Mouse (Mus musculus) heart, embryonic 16.5 days (tissue): ENCODE data around the gene Rnf130. TPM values are rescaled to one million over a fixed set of nuclear protein-coding genes. Genes with fewer than 3 reads are reported as not detected.

Source experiments
- ATAC-seq: fragments of 200-750 bp; cut with Nextera tagmentation; replicated peaks from 2 replicates; pipeline ENCODE4 v1.8.0; 2017; ENCODE audit warnings: moderate number of reproducible peaks; ENCODE audit not compliant: insufficient read depth, low FRiP score; ENCODE audit errors: extremely low read depth
- H3K27ac ChIP-seq: fragments of 300-500 bp; sonication (generic); 2 replicates; pipeline ENCODE4 v1.5.1; 2014; ENCODE audit warnings: mild to moderate bottlenecking, low read length, control low read depth, moderate library complexity
- H3K27me3 ChIP-seq: fragments of 300-500 bp; sonication (generic); 2 replicates; pipeline ENCODE4 v1.6.1; 2014; ENCODE audit warnings: low read length, mixed read lengths; ENCODE audit not compliant: control insufficient read depth, insufficient read depth
- H3K36me3 ChIP-seq: fragments of 300-500 bp; sonication (generic); 2 replicates; pipeline ENCODE4 v1.6.1; 2014; ENCODE audit not compliant: control insufficient read depth, insufficient read depth
- H3K4me1 ChIP-seq: fragments of 300-500 bp; sonication (generic); 2 replicates; pipeline ENCODE4 v1.6.1; 2014; ENCODE audit warnings: low read length, mixed read lengths; ENCODE audit not compliant: control insufficient read depth, insufficient read depth
- H3K4me2 ChIP-seq: fragments of 300-500 bp; sonication (generic); 2 replicates; pipeline ENCODE4 v1.6.1; 2014; ENCODE audit warnings: low read depth, mild to moderate bottlenecking, control low read depth, low read length
- H3K4me3 ChIP-seq: fragments of 300-500 bp; sonication (generic); 2 replicates; pipeline ENCODE4 v1.5.1; 2014; ENCODE audit warnings: mild to moderate bottlenecking, control low read depth, low read length
- H3K9ac ChIP-seq: fragments of 300-500 bp; sonication (generic); 2 replicates; pipeline ENCODE4 v1.6.1; 2014; ENCODE audit warnings: low read length, control low read depth
- H3K9me3 ChIP-seq: fragments of 300-500 bp; sonication (generic); replicated peaks from 2 replicates; pipeline ENCODE4 v1.6.1; 2016; ENCODE audit warnings: low read length; ENCODE audit not compliant: control insufficient read depth
- WGBS: fragments of 180-500 bp; shearing (Covaris S2); extraction: QIAGEN DNeasy Blood & Tissue Kit; methylation state at CpG from one replicate; pipeline ENCODE4 v1.1.7; 2014; 5-methylcytosine and 5-hydroxymethylcytosine counted together
- polyA plus RNA-seq: library from polyadenylated mRNA; unstranded; fragments of >200 nt; fragmentation: Nextera tagmentation; extraction: Ambion mirVana; gene quantifications from 2 replicates; pipeline ENCODE4 v1.2.1, GENCODE M21; 2015

Rnf130 gene
- polyA plus RNA-seq, 1 experiment from 2014 or later, result 31.8 TPM

DNA sequence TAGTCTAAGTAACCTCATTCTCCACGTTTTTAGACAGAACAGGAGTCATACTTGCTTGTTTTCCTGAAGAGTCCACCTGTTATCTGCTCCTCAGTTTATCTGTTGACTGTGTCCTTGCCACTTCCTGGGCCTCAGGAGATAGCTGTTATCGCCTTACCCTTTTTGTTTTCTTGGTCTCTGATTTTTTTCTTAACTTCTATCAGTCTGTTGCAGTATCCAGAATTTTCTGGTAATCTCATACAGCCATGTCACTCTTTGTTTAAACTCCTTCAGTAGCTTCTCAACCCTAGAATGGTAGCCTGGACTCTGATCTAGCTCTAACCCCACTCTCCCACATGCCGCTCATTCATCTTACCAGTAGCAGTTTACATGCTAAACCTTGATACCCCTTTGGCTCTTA lies 10.6 kb downstream of the Rnf130 start:
- WGBS, result 66% methylated on average over 3 of the region's 3 CpGs
- no peak overlapping the region for H3K9ac ChIP-seq
- ATAC-seq, result no peak
- no peak overlapping the region for H3K4me2 ChIP-seq
- no peak overlapping the region for H3K27ac ChIP-seq
- no peaks in the 10 kb centered on the region for H3K9me3 ChIP-seq
- H3K27me3 ChIP-seq, result no peaks in the 10 kb centered on the region
- no peak overlapping the region for H3K4me3 ChIP-seq
- no peaks in the 10 kb centered on the region for H3K36me3 ChIP-seq
- peaks cover 7% of the 10 kb centered on the region; the same call in 1 of the 2 replicates for H3K4me1 ChIP-seq

DNA sequence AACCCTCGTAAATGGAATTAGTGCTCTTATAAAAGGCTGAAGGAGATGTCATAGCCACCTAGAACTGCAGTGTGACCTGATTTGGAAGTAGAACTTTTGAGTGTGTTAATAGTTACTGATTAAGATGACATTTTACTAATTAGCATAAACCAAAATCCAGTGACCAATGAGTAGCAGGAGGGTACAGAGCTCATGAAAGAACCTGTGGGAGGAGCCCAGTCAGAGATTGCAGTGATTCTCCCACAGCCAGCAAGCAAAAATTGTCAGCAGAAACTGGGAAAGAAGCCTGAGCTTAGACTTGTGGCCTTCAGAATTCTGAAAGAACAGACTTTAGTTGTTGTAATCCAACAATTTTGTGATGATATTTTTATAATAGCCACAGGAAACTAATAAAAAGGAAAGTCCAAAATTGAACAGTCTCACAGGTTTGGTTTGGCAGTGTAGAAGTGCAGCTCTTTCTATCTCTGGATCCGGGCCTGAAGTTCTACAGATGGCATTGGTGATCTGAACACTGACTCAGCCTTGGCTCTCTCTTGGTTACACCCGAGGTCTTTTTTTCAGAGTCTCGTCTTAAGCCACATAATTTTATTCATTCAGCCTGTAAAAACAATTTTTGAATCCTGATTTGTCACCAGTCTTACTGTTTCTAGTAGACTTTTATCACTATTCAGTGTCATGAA lies 11.8 kb downstream of the Rnf130 start:
- Histone ChIP-seq H3K36me3 (no peaks in the 10 kb centered on the region), H3K4me3 (no peak overlapping the region), H3K9me3 (no peaks in the 10 kb centered on the region), H3K4me2 (no peak overlapping the region), H3K4me1 (peaks cover 7% of the 10 kb centered on the region; the same call in 1 of the 2 replicates), H3K27me3 (no peaks in the 10 kb centered on the region), H3K9ac (no peak overlapping the region), H3K27ac (no peak overlapping the region)
- ATAC-seq, result no peak
- 72% methylated on average over 4 of the region's 4 CpGs for WGBS

DNA sequence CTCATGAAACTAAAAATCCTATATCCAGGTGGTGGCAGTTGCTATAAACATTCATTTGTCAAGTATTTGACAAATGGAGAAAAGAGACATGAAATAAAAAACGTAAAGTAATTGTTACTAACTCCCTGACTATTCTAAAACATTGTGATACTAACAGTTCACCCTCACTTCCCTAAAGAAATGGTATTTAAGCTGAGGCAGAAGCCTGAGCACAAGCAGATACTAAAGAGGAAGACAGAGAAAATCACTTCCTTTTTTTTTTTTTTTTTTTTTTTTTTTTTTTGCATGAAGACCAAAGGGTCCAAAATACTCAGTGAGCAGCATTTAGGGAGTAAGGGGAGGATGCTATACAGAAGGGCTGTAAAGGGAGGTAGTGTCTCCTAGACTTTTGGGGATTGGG lies 13.6 kb downstream of the Rnf130 start:
- Histone ChIP-seq H3K36me3 (no peaks in the 10 kb centered on the region), H3K27me3 (no peaks in the 10 kb centered on the region), H3K4me2 (no peak overlapping the region), H3K9ac (no peak overlapping the region), H3K4me1 (peaks cover 10% of the 10 kb centered on the region), H3K4me3 (no peak overlapping the region), H3K9me3 (no peaks in the 10 kb centered on the region), H3K27ac (no peak overlapping the region)
- ATAC-seq, result no peak
- 77% methylated on average over 1 of the region's 1 CpGs for WGBS

DNA sequence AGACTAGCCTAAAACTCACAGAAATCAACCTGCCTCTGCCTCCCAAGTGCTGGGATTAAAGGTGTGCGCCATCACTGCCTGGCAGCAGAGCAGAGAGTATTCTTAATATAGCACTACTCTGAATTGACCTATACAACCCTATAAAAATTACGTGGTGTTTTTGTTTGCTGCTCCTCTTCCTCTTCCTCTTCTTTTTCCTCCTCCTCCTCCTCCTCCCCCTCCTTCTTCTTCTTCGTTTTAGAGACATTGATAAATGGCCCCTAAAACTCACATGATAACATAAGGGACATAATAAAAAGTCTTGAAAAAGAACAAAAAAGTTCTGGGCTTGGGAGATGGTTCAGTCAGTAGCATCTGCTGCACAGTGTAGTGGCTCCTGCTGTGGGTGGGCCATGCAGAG lies 16.0 kb downstream of the Rnf130 start:
- Histone ChIP-seq H3K27me3 (no peaks in the 10 kb centered on the region), H3K4me3 (no peak overlapping the region), H3K9ac (no peak overlapping the region), H3K27ac (no peak overlapping the region), H3K4me2 (no peak overlapping the region), H3K4me1 (peaks cover 6% of the 10 kb centered on the region), H3K9me3 (no peaks in the 10 kb centered on the region), H3K36me3 (no peaks in the 10 kb centered on the region)
- WGBS, result 72% methylated on average over 3 of the region's 3 CpGs
- no peak for ATAC-seq

DNA sequence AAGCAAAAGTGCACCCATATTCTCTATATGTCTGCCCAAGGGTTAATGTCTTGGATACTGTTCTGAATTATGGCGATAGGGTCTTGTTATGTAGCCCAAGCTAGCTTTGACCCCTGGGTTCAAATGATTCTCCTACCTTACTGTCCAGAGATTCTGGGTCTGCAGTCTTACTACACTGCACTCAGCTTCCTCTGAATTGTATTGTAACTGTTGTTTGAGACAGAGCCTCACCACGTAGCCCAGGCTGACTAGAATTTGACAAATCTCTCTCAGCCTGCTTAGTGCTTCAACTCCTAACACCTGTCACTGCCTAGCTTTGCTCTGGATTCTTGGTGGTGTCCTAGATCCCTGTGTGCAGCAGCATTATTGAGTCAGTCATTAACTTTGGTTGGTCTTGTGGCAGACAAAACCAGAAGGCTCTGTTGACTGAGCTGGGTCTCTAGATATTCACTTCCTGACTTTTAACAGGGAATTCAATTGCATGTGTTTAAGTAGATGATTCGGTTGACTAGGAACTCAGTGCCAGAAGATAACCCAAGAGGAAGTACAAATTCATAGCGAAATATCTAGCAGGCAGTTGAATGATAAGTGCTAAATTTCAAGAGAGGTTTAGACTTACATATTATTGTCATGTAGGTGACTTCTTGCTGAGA lies 17.3 kb downstream of the Rnf130 start:
- 66% methylated on average over 4 of the region's 4 CpGs for WGBS
- Histone ChIP-seq H3K27ac (no peak overlapping the region), H3K9ac (no peak overlapping the region), H3K36me3 (no peaks in the 10 kb centered on the region), H3K9me3 (no peaks in the 10 kb centered on the region), H3K4me1 (peaks cover 8% of the 10 kb centered on the region), H3K4me2 (no peak overlapping the region), H3K27me3 (no peaks in the 10 kb centered on the region), H3K4me3 (no peak overlapping the region)
- ATAC-seq, result no peak

DNA sequence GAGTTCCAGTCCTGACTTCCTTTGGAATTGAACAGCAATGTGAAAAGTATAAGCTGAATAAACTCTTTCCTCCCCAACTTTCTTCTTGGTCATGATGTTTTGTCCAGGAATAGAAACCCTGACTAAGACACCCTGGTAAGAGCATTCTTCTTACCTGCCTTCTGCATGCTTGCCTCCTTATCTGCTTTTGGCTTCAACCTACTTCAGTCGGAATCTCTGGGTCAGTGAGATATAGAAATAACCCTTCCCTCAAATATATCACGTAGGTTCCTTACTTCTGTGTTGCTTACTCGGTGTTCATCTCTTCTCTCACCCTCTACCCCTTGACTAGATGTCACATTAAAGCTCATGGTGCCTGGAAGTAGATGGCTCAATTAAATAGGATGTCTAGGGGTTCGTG lies 19.3 kb downstream of the Rnf130 start:
- no peaks in the 10 kb centered on the region for H3K36me3 ChIP-seq
- no peak overlapping the region for H3K4me2 ChIP-seq
- no peaks in the 10 kb centered on the region for H3K9me3 ChIP-seq
- no peak for ATAC-seq
- no peak overlapping the region for H3K4me3 ChIP-seq
- no peak overlapping the region for H3K9ac ChIP-seq
- H3K27ac ChIP-seq, result no peak overlapping the region
- H3K27me3 ChIP-seq, result no peaks in the 10 kb centered on the region
- peaks cover 16% of the 10 kb centered on the region for H3K4me1 ChIP-seq
- 61% methylated on average over 4 of the region's 4 CpGs for WGBS

DNA sequence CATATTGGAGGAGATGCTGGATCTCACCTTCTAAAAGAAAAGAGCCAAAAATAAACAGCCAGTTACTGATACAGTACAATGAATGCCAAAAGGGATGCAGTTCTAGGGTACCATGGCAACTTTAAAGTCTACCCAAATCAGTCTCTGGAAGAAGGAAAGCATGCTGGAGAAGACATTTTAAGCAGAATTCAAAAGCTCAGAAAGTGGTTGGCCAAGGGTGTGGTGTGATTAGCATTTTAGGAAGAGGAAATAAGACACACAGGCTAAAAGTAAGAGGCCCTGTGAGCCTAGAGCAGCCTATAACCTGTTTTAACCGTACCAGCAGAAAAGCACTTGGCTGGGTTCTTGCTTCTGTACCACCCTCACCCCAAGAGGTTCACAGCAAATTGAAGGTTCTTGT lies 22.5 kb downstream of the Rnf130 start:
- no peak overlapping the region; the same call in 1 of the 2 replicates for H3K27ac ChIP-seq
- H3K4me3 ChIP-seq, result no peak overlapping the region
- H3K36me3 ChIP-seq, result no peaks in the 10 kb centered on the region
- no peak for ATAC-seq
- H3K9me3 ChIP-seq, result no peaks in the 10 kb centered on the region
- H3K4me2 ChIP-seq, result no peak overlapping the region
- H3K27me3 ChIP-seq, result no peaks in the 10 kb centered on the region
- H3K4me1 ChIP-seq, result peaks cover 12% of the 10 kb centered on the region
- H3K9ac ChIP-seq, result no peak overlapping the region
- WGBS, result 69% methylated on average over 1 of the region's 1 CpGs

DNA sequence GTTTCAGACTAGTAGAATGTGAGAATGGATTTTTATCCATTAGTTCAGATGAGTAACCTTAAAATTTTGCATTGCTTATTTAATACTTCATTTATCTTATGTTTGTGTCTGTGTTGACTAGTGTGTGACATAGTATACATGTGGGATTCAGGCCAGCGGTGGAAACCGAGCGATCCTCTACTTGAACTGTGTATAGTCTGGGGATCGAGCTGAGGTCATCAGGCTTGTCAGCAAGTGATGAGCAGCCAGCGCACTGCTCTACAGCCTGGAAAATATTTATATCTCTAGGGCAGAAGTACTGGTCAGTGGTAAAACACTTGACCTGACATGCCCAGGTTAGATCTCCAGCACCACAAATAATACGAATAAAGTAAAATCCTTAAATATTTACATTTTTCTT lies 23.0 kb downstream of the Rnf130 start:
- peaks cover 12% of the 10 kb centered on the region for H3K4me1 ChIP-seq
- WGBS, result 26% methylated on average over 6 of the region's 6 CpGs
- peak; percentile 55; the same call in 1 of the 2 replicates for ATAC-seq
- H3K4me3 ChIP-seq, result no peak overlapping the region
- no peak overlapping the region for H3K27ac ChIP-seq
- H3K36me3 ChIP-seq, result peaks cover 2% of the 10 kb centered on the region
- H3K9ac ChIP-seq, result no peak overlapping the region
- no peaks in the 10 kb centered on the region for H3K9me3 ChIP-seq
- H3K27me3 ChIP-seq, result no peaks in the 10 kb centered on the region
- no peak overlapping the region for H3K4me2 ChIP-seq

DNA sequence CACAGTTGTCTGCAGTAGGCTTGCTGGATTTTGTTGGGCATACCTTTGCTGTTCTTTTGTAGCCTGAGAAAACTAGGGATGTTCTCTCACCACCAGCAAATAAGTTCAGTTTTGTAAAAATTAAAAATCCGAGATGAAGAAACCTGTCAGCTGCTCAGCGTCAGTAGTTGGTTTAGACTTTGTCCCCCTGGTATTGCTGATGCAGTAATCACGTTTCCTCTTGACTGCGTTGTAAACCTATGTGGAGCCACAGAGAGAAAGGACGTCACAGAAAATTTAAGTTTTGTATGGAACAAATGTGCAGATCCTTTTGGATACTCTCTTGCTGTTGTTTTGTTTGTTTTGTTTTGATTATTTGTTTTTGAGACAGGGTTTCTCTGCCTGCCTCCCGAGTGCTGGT lies 25.2 kb downstream of the Rnf130 start:
- ATAC-seq, result no peak
- H3K4me3 ChIP-seq, result no peak overlapping the region
- no peaks in the 10 kb centered on the region for H3K27me3 ChIP-seq
- peaks cover 3% of the 10 kb centered on the region for H3K36me3 ChIP-seq
- no peak overlapping the region for H3K4me2 ChIP-seq
- H3K9me3 ChIP-seq, result no peaks in the 10 kb centered on the region
- H3K4me1 ChIP-seq, result peaks cover 10% of the 10 kb centered on the region
- no peak overlapping the region for H3K9ac ChIP-seq
- no peak overlapping the region for H3K27ac ChIP-seq
- 74% methylated on average over 6 of the region's 6 CpGs for WGBS
